Mouse (Mus musculus) erythroblast, embryonic 14.5 days (primary cell): ENCODE measurements around the gene Chrdl2.
"Not testable (repeated sequence)": the region's sequence is repeated elsewhere in the genome, so short reads cannot be mapped to it uniquely, and the experiment has no call there.

Experiments used
- GATA1 ChIP-seq: IDR thresholded peaks from 2 replicates; pipeline ENCODE4 v1.6.1; 2012; ENCODE audit warnings: low read length, inconsistent platforms, mixed read lengths
- TAL1 ChIP-seq: IDR thresholded peaks from 3 replicates; pipeline ENCODE4 v1.6.1; 2012; ENCODE audit warnings: low read length, inconsistent platforms, mixed read lengths

DNA sequence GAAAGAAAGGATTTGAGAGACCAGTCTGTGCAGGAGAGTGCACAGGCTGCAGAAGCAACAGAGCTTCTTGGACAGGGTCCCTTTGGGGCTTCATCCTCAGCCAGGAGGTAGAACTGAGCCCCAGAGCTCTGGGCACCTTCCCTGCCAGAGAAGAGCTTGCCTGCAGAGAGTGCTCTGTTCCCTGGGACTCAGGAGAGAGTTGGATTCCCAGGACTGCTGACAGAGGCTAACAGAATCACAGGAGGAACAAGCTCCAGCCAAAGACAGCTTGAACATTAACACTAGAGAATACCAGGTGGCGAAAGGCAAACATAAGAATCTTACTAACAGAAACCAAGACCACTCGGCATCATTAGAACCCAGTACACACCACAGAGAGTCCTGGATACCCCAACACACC is 47.0 kb downstream of the Chrdl2 start:
- not testable (repeated sequence) for TF ChIP-seq GATA1, TAL1
